Mouse (Mus musculus): ENCODE results near the gene Kcng4.

Gene Kcng4

GRCm38 (mm10) chr8:119635378-119635777 lies at the start of gene Kcng4:
Gene Kcng4 (minus strand): TSS chr8:119635680.
- DNase-seq (ENCODE audit: low read depth, low spot score), result peak; percentile 75

- DNase-seq (ENCODE audit: low read depth, low spot score), result no peak
Observed at GRCm38 (mm10) chr8:119679184-119679583, 43.7 kb upstream of the Kcng4 start.

GRCm38 (mm10) chr8:119678138-119678843 lies 42.8 kb upstream of the Kcng4 start:
- no peak for DNase-seq (ENCODE audit: low read depth, low spot score)

- peak; percentile 94 for DNase-seq (ENCODE audit: low read depth, low spot score)
Observed at GRCm38 (mm10) chr8:119676389-119676788, 40.9 kb upstream of the Kcng4 start.

- no peak for DNase-seq (ENCODE audit: low read depth, low spot score)
Observed at GRCm38 (mm10) chr8:119675457-119675856, 40.0 kb upstream of the Kcng4 start.

GRCm38 (mm10) chr8:119673976-119674555 lies 38.6 kb upstream of the Kcng4 start:
- DNase-seq (ENCODE audit: low read depth, low spot score), result no peak

GRCm38 (mm10) chr8:119670419-119671091 lies 35.1 kb upstream of the Kcng4 start:
- DNase-seq (ENCODE audit: low read depth, low spot score), result peak; percentile 92

- no peak for DNase-seq (ENCODE audit: low read depth, low spot score)
Observed at GRCm38 (mm10) chr8:119669284-119669683, 33.8 kb upstream of the Kcng4 start.

GRCm38 (mm10) chr8:119668447-119668846 lies 33.0 kb upstream of the Kcng4 start:
- no peak for DNase-seq (ENCODE audit: low read depth, low spot score)

- DNase-seq (ENCODE audit: low read depth, low spot score), result peak; percentile 87
Observed at GRCm38 (mm10) chr8:119666219-119666951, 30.9 kb upstream of the Kcng4 start, which contains the start of gene Wfdc1. Gene Wfdc1 (plus strand): TSS chr8:119666365.

- no peak for DNase-seq (ENCODE audit: low read depth, low spot score)
Observed at GRCm38 (mm10) chr8:119665270-119665669, 29.8 kb upstream of the Kcng4 start.

- no peak for DNase-seq (ENCODE audit: low read depth, low spot score)
Observed at GRCm38 (mm10) chr8:119663440-119663839, 28.0 kb upstream of the Kcng4 start.

GRCm38 (mm10) chr8:119661892-119662291 lies 26.4 kb upstream of the Kcng4 start:
- DNase-seq (ENCODE audit: low read depth, low spot score), result no peak

- peak; percentile 77 for DNase-seq (ENCODE audit: low read depth, low spot score)
Observed at GRCm38 (mm10) chr8:119661081-119661480, 25.6 kb upstream of the Kcng4 start.

GRCm38 (mm10) chr8:119656709-119657464 lies 21.4 kb upstream of the Kcng4 start:
- DNase-seq (ENCODE audit: low read depth, low spot score), result no peak

GRCm38 (mm10) chr8:119651324-119651723 lies 15.8 kb upstream of the Kcng4 start:
- peak; percentile 52 for DNase-seq (ENCODE audit: low read depth, low spot score)

- DNase-seq (ENCODE audit: low read depth, low spot score), result no peak
Observed at GRCm38 (mm10) chr8:119646846-119647245, 11.4 kb upstream of the Kcng4 start.

GRCm38 (mm10) chr8:119646197-119646596 lies 10.7 kb upstream of the Kcng4 start:
- DNase-seq (ENCODE audit: low read depth, low spot score), result no peak

- no peak for DNase-seq (ENCODE audit: low read depth, low spot score)
Observed at GRCm38 (mm10) chr8:119644981-119645597, 9.6 kb upstream of the Kcng4 start.

- DNase-seq (ENCODE audit: low read depth, low spot score), result no peak
Observed at GRCm38 (mm10) chr8:119644429-119644960, 9.0 kb upstream of the Kcng4 start.

- DNase-seq (ENCODE audit: low read depth, low spot score), result no peak
Observed at GRCm38 (mm10) chr8:119642960-119643359, 7.5 kb upstream of the Kcng4 start.
